21 mouse cellular contexts compared by ENCODE assay signal in genomic region chr17:64897473-64897872, GRCm38 (mm10).
A peak's percentile ranks its signal among the peaks of the same experiment; 100 is the strongest.
DNase-seq lines count a peak whose midpoint lies in the region; ATAC-seq and TF ChIP-seq lines count a peak whose summit lies in the region.
"Had no signal": no experiment of that assay in that cellular context is flagged by ENCODE, and none has a peak within 500 bp of the region (broad histone marks: within the 10 kb centered on the region; RNA-seq: fewer than 3 reads in every experiment).

No protein-coding gene starts in this region.

- TF ChIP-seq POLR2A in brain, embryonic 14.5 days (IDR thresholded peaks at IDR 0.05; ENCODE audit: borderline replicate concordance, extremely low read depth, insufficient read depth, insufficient read length, poor library complexity, severe bottlenecking), result no peak

- no peak for TF ChIP-seq CTCF in midbrain, postnatal 0 days (IDR thresholded peaks at IDR 0.05)
- no peak for TF ChIP-seq CTCF in brain, embryonic 14.5 days (IDR thresholded peaks at IDR 0.05; ENCODE audit: borderline replicate concordance, extremely low read depth, insufficient read depth, insufficient read length)

- no peaks in the 10 kb centered on the region for H3K36me3 ChIP-seq in forebrain, embryonic 14.5 days (ENCODE audit: control insufficient read depth, insufficient read depth, low read length)
- H3K36me3 ChIP-seq in forebrain, embryonic 15.5 days, result no peaks in the 10 kb centered on the region
- no peaks in the 10 kb centered on the region for H3K36me3 ChIP-seq in midbrain, embryonic 14.5 days (ENCODE audit: control insufficient read depth, insufficient read depth, low read length)
- no peaks in the 10 kb centered on the region for H3K36me3 ChIP-seq in midbrain, postnatal 0 days (ENCODE audit: insufficient read depth, low read length)
- H3K36me3 ChIP-seq: embryonic facial prominence, embryonic 12.5 days; embryonic facial prominence, embryonic 15.5 days; G1E; hindbrain, embryonic 12.5 days; hindbrain, embryonic 15.5 days had no signal

- no peak overlapping the region for H3K9ac ChIP-seq in forebrain, embryonic 14.5 days (ENCODE audit: low read length)
- no peak overlapping the region for H3K9ac ChIP-seq in forebrain, embryonic 15.5 days (replicated peaks)
- no peak overlapping the region for H3K9ac ChIP-seq in midbrain, embryonic 14.5 days (replicated peaks; ENCODE audit: low read length)
- H3K9ac ChIP-seq in midbrain, postnatal 0 days (replicated peaks; ENCODE audit: low read length, poor library complexity, severe bottlenecking), result no peak overlapping the region
- H3K9ac ChIP-seq: embryonic facial prominence, embryonic 12.5 days; embryonic facial prominence, embryonic 15.5 days; forebrain, postnatal 0 days; hindbrain, embryonic 12.5 days; hindbrain, embryonic 15.5 days had no signal

- 0 out of 2 replicates have a peak, but pooled peaks have one; percentile 29 for ATAC-seq in forebrain, embryonic 14.5 days
- ATAC-seq in forebrain, embryonic 15.5 days (replicated peaks), result no peak
- no peak; the same call in 1 of the 2 replicates for ATAC-seq in midbrain, embryonic 14.5 days (ENCODE audit: low FRiP score, low TSS enrichment)
- no peak for ATAC-seq in midbrain, postnatal 0 days (ENCODE audit: low FRiP score)
- ATAC-seq: forebrain, postnatal 0 days; Patski had no signal

- H3K4me1 ChIP-seq in forebrain, embryonic 14.5 days (ENCODE audit: control insufficient read depth, insufficient read depth, low read length), result no peaks in the 10 kb centered on the region
- H3K4me1 ChIP-seq in forebrain, embryonic 15.5 days, result peaks cover 6% of the 10 kb centered on the region; the same call in 1 of the 2 replicates
- peaks cover 9% of the 10 kb centered on the region; the same call in 1 of the 2 replicates for H3K4me1 ChIP-seq in midbrain, embryonic 14.5 days (ENCODE audit: control insufficient read depth, insufficient read depth, low read length)
- no peaks in the 10 kb centered on the region for H3K4me1 ChIP-seq in midbrain, postnatal 0 days (ENCODE audit: insufficient read depth, low read length)
- H3K4me1 ChIP-seq: embryonic facial prominence, embryonic 12.5 days; embryonic facial prominence, embryonic 15.5 days had no signal

- no peak overlapping the region for H3K4me3 ChIP-seq in forebrain, embryonic 14.5 days (ENCODE audit: low read depth, low read length)
- H3K4me3 ChIP-seq in forebrain, embryonic 15.5 days, result no peak overlapping the region
- no peak overlapping the region for H3K4me3 ChIP-seq in midbrain, embryonic 14.5 days (replicated peaks; ENCODE audit: low read depth, low read length)
- no peak overlapping the region for H3K4me3 ChIP-seq in midbrain, postnatal 0 days (ENCODE audit: low read depth, low read length)
- H3K4me3 ChIP-seq: embryonic facial prominence, embryonic 12.5 days; embryonic facial prominence, embryonic 15.5 days; gastrocnemius, adult 2 months; hindbrain, embryonic 12.5 days; hindbrain, embryonic 15.5 days had no signal

- H3K27ac ChIP-seq in forebrain, embryonic 14.5 days (ENCODE audit: low read depth, low read length), result no peak overlapping the region
- H3K27ac ChIP-seq in forebrain, embryonic 15.5 days (replicated peaks), result no peak overlapping the region
- no peak overlapping the region for H3K27ac ChIP-seq in midbrain, embryonic 14.5 days (replicated peaks; ENCODE audit: low read depth, low read length)
- H3K27ac ChIP-seq in midbrain, postnatal 0 days (ENCODE audit: low read depth, low read length), result no peak overlapping the region
- H3K27ac ChIP-seq: embryonic facial prominence, embryonic 12.5 days; embryonic facial prominence, embryonic 15.5 days; gastrocnemius, adult 2 months; hindbrain, embryonic 12.5 days; hindbrain, embryonic 15.5 days had no signal

- WGBS in forebrain, embryonic 14.5 days, result 41% methylated on average over 1 of the region's 1 CpGs
- WGBS in forebrain, embryonic 15.5 days, result 38% methylated on average over 1 of the region's 1 CpGs
- 12% methylated on average over 1 of the region's 1 CpGs for WGBS in midbrain, embryonic 14.5 days
- WGBS in midbrain, postnatal 0 days, result 33% methylated on average over 1 of the region's 1 CpGs

- no peak overlapping the region for H3K4me2 ChIP-seq in forebrain, embryonic 14.5 days (ENCODE audit: low read length)
- H3K4me2 ChIP-seq in forebrain, embryonic 15.5 days (replicated peaks), result no peak overlapping the region
- H3K4me2 ChIP-seq in midbrain, embryonic 14.5 days (ENCODE audit: low read length), result no peak overlapping the region
- no peak overlapping the region for H3K4me2 ChIP-seq in midbrain, postnatal 0 days (ENCODE audit: low read depth, low read length, poor library complexity, severe bottlenecking)
- H3K4me2 ChIP-seq: embryonic facial prominence, embryonic 12.5 days; embryonic facial prominence, embryonic 15.5 days; heart, embryonic 11.5 days; hindbrain, embryonic 12.5 days; hindbrain, embryonic 15.5 days had no signal

- H3K27me3 ChIP-seq in forebrain, embryonic 14.5 days (replicated peaks; ENCODE audit: control insufficient read depth, insufficient read depth, low read length), result no peaks in the 10 kb centered on the region
- H3K27me3 ChIP-seq in forebrain, embryonic 15.5 days, result no peaks in the 10 kb centered on the region
- no peaks in the 10 kb centered on the region for H3K27me3 ChIP-seq in midbrain, embryonic 14.5 days (ENCODE audit: control insufficient read depth, insufficient read depth, low read length)
- H3K27me3 ChIP-seq in midbrain, postnatal 0 days (ENCODE audit: insufficient read depth, low read length), result no peaks in the 10 kb centered on the region
- H3K27me3 ChIP-seq: embryonic facial prominence, embryonic 12.5 days; embryonic facial prominence, embryonic 15.5 days; hindbrain, embryonic 12.5 days; hindbrain, embryonic 15.5 days had no signal

- no peaks in the 10 kb centered on the region for H3K9me3 ChIP-seq in forebrain, embryonic 14.5 days (replicated peaks; ENCODE audit: control insufficient read depth, low read length)
- no peaks in the 10 kb centered on the region for H3K9me3 ChIP-seq in forebrain, embryonic 15.5 days
- H3K9me3 ChIP-seq in midbrain, embryonic 14.5 days (ENCODE audit: control insufficient read depth, low read length), result no peaks in the 10 kb centered on the region
- no peaks in the 10 kb centered on the region for H3K9me3 ChIP-seq in midbrain, postnatal 0 days (ENCODE audit: low read length)
- H3K9me3 ChIP-seq: embryonic facial prominence, embryonic 15.5 days; hindbrain, embryonic 12.5 days; hindbrain, embryonic 15.5 days had no signal

- DNase-seq in forebrain, embryonic 14.5 days (ENCODE audit: low spot score), result peak; percentile 31
- DNase-seq in midbrain, embryonic 14.5 days, result peak; percentile 46
- DNase-seq in midbrain, postnatal 0 days (ENCODE audit: low spot score), result no peak
- DNase-seq in brain, embryonic 14.5 days (ENCODE audit: low read depth), result peak; percentile 71
- DNase-seq in kidney, postnatal 36 days, result no peak
- no peak for DNase-seq in natural killer cell, adult 2 months (ENCODE audit: low spot score in 2 of 2)
- DNase-seq: adrenal gland, postnatal 10 days; adrenal gland, postnatal 36 days; cerebellum, adult 11 months; forebrain, postnatal 0 days; gastrocnemius, adult 2 months; gastrocnemius, postnatal 14 days; heart, adult 11 months had no signal

Comparison
In these comparisons a context has a peak if more than half of its experiments do, and no peak if none do; other contexts are left out.
1. DNase-seq: peak in forebrain, embryonic 14.5 days (single experiment), midbrain, embryonic 14.5 days (single experiment) and brain, embryonic 14.5 days (single experiment); none in midbrain, postnatal 0 days (single experiment), kidney, postnatal 36 days (0 of 2) and natural killer cell, adult 2 months (0 of 2).